Mouse (Mus musculus) thymus, adult 2 months (tissue): ENCODE measurements around the gene Gtf2h4. TPM values are rescaled to one million over a fixed set of nuclear protein-coding genes. Genes with fewer than 3 reads are reported as not detected.

Source experiments
- DNase-seq: peaks from one replicate; pipeline ENCODE4 v3.0.0; 2021
- H3K27ac ChIP-seq: fragments of 200-500 bp; 2 replicates; pipeline ENCODE4 v1.5.1; 2012; ENCODE audit warnings: low read length, control low read depth; ENCODE audit not compliant: control insufficient read depth, insufficient read depth
- H3K27me3 ChIP-seq: fragments of 200-500 bp; 2 replicates; pipeline ENCODE4 v1.6.1; 2012; ENCODE audit warnings: mild to moderate bottlenecking, low read length, moderate library complexity, mixed read lengths; ENCODE audit not compliant: control insufficient read depth, insufficient read depth
- H3K36me3 ChIP-seq: fragments of 200-500 bp; 2 replicates; pipeline ENCODE4 v1.6.1; 2012; ENCODE audit warnings: mild to moderate bottlenecking, low read length, moderate library complexity; ENCODE audit not compliant: control insufficient read depth, insufficient read depth
- H3K4me1 ChIP-seq: fragments of 200-500 bp; replicated peaks from 2 replicates; pipeline ENCODE4 v1.6.1; 2012; ENCODE audit warnings: low read length; ENCODE audit not compliant: control insufficient read depth, insufficient read depth
- H3K4me3 ChIP-seq: fragments of 200-500 bp; 2 replicates; pipeline ENCODE4 v1.5.1; 2012; ENCODE audit warnings: mild to moderate bottlenecking, low read length, control low read depth, moderate library complexity; ENCODE audit not compliant: control insufficient read depth, insufficient read depth
- CTCF ChIP-seq: fragments of 200-500 bp; IDR thresholded peaks from 2 replicates; pipeline ENCODE4 v1.5.1; 2012; ENCODE audit warnings: mild to moderate bottlenecking, control low read depth, low read length, moderate library complexity, borderline replicate concordance; ENCODE audit not compliant: control insufficient read depth, poor library complexity, insufficient read depth; ENCODE audit errors: extremely low read depth
- POLR2A ChIP-seq: fragments of 200-500 bp; IDR thresholded peaks from 2 replicates; pipeline ENCODE4 v1.6.1; 2012; ENCODE audit warnings: mild to moderate bottlenecking, low read length, control low read depth, moderate library complexity; ENCODE audit not compliant: control insufficient read depth, poor library complexity, insufficient read depth; ENCODE audit errors: extremely low read depth
- WGBS: fragments of 180-500 bp; shearing (Covaris S2); methylation state at CpG from one replicate; pipeline ENCODE4 v1.1.7; 2018; 5-methylcytosine and 5-hydroxymethylcytosine counted together
- polyA plus RNA-seq: library from polyadenylated mRNA; depleted of rRNA; stranded (reverse); fragments of >200 nt; gene quantifications from 2 replicates; pipeline ENCODE4 v1.2.3, GENCODE M21; 2012; rRNA removed

Gtf2h4 gene
- 317 and 352 TPM in 2 replicates for polyA plus RNA-seq

DNA sequence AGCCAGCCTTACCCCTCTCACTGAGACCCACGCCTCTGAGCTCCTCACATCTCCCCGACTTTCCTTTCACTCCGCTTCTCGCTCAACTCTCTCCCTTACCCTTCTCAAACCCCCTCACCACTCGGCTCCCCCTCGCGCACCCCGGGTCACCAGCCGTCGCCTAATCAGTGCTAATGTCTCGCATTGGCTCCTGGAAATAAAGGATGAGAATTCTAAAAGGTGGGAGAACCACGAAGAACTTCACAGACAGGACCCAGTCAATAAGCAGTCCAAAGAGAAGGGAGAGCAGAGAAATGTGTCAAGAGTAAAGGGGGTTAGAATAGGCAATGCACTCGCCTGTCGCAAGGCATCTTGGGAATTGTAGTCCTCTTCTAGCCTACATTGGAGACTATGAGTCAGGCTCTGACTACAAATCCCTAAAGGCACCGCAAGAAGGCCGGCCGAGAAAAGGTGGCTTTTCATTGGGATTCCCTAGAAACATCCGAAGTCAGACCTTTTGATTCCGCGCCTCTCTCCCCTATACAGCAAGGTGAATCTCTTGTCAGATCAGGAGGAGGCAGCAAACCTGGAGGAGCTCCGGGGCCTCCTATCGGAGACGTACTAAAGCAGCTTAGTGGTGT, at the start of gene Gtf2h4:
TSS of gene Gtf2h4 (minus strand) at position 324 of the 620 bp plus-strand sequence.
- TF ChIP-seq CTCF (no peak), POLR2A (0 out of 2 replicates have a peak, but pooled peaks have one; percentile 35)
- peak within 1 kb of the TSS; percentile 90 for H3K4me3 ChIP-seq
- H3K36me3 ChIP-seq = peaks cover 3% of the 10 kb centered on the region; the same call in 1 of the 2 replicates
- H3K27me3 ChIP-seq = no peaks in the 10 kb centered on the region
- peaks cover 33% of the 10 kb centered on the region for H3K4me1 ChIP-seq
- H3K27ac ChIP-seq = peak within 1 kb of the TSS; percentile 100
- WGBS = 2% methylated on average over 23 of the region's 23 CpGs
- DNase-seq = peak; percentile 91

DNA sequence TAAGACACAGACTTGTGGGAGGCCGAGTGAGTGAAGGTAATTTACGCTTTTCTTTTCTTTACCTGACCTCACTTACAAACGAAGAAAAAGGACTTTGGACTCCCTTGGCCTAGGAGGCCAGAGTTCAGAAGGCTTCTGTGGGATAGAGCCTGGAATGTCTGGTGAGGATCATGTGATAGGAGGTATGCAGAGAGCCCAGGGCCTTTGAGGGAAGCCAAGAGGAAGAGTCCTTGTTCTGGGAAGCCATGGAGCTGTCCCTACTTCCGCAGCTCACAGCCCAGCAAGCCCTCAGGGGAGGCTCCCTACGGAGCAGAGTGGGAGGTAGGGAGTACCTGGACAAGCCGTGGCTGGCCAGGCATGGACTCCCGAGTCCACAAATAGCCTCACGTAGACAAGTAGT, 48.1 kb upstream of the Gtf2h4 start:
- Histone ChIP-seq H3K27ac (no peak overlapping the region), H3K36me3 (no peaks in the 10 kb centered on the region), H3K27me3 (no peaks in the 10 kb centered on the region), H3K4me3 (no peak overlapping the region), H3K4me1 (no peaks in the 10 kb centered on the region)
- TF ChIP-seq CTCF = no peak
- no peak for TF ChIP-seq POLR2A
- 82% methylated on average over 8 of the region's 8 CpGs for WGBS
- DNase-seq = no peak

DNA sequence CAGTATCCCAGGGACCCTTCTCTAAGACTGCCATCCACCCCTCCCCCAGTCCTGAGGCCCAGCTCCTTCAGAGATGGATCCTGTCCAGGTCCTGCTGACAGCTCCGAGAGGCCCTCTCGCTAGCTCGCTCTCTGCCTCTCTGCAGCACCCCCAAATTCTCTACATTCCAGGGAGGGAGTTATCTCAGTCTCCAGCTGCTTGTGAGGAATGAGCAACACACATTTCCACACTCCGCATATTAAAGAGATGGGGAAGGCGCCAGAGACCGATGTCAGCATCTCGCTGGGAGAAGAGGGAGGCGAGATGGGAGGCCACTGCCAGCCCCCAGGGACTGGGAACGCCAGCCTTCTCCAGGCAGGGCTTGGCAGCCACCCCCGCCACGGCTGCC, 46.8 kb upstream of the Gtf2h4 start:
- no peak for TF ChIP-seq POLR2A
- TF ChIP-seq CTCF = no peak
- no peaks in the 10 kb centered on the region for H3K36me3 ChIP-seq
- no peaks in the 10 kb centered on the region for H3K4me1 ChIP-seq
- H3K4me3 ChIP-seq = no peak overlapping the region
- no peak for DNase-seq
- no peak overlapping the region for H3K27ac ChIP-seq
- no peaks in the 10 kb centered on the region for H3K27me3 ChIP-seq
- WGBS = 61% methylated on average over 11 of the region's 11 CpGs

DNA sequence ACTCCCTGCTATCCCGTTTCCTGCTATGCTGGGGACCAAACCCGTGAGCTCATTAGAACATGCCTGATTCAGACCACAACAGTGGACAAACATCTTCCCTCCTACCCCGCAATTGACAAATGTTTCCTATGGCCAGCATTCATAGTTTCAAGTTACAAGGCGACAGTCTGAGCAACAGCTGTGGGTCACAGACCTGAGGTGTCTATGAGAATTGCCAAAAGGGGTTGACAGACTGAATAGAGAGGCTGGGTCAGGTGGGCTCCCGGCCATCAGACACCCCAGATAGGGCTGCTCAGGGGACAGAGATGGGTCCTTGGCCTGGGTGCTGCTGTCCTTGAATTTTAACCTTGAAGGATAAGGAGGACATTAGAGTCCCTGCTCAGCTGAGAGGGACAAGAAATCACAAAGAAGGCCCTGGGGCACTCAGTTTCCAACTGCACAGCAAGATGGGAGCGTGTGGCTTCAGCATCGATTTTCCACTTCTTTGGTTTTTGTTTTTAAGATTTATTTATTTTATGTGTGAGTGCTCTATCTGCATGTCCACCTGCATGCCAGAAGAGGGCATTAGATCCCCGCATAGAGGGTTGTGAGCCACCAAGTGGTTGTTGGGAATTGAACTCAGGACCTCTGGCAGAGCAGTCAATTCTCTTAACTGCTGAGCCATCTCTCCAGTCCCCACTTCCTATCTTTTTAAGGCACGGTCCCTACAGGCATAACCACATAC, 46.2 kb upstream of the Gtf2h4 start:
- H3K4me3 ChIP-seq = no peak overlapping the region
- no peaks in the 10 kb centered on the region for H3K36me3 ChIP-seq
- 75% methylated on average over 9 of the region's 9 CpGs for WGBS
- no peaks in the 10 kb centered on the region for H3K4me1 ChIP-seq
- H3K27me3 ChIP-seq = no peaks in the 10 kb centered on the region
- DNase-seq = no peak
- no peak for TF ChIP-seq CTCF
- no peak for TF ChIP-seq POLR2A
- no peak overlapping the region for H3K27ac ChIP-seq

DNA sequence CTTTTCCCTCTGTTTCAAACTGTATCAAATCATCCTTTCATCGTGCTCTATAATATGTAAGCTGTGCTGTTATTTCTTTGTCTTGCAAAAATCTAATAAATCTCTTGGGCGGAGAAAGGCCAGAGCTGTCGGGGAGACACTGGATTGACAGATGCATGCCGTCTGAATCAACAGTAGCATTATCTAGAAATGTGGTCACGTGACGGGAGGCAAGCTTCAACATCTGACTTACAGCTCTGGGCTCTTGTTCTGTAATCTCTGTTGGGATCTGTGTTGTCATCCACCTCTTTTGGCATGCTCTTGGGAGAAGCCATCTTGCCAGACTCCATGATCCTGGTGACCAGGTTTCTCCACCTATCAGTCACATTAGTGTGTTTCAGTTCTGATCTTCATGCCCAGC, 43.5 kb upstream of the Gtf2h4 start:
- TF ChIP-seq POLR2A (no peak), CTCF (no peak)
- DNase-seq = no peak
- Histone ChIP-seq H3K27me3 (no peaks in the 10 kb centered on the region), H3K27ac (no peak overlapping the region), H3K36me3 (no peaks in the 10 kb centered on the region), H3K4me1 (no peaks in the 10 kb centered on the region), H3K4me3 (no peak overlapping the region)
- WGBS = 95% methylated on average over 6 of the region's 6 CpGs

- Histone ChIP-seq H3K27me3 (no peaks in the 10 kb centered on the region), H3K36me3 (no peaks in the 10 kb centered on the region), H3K4me1 (no peaks in the 10 kb centered on the region), H3K27ac (no peak overlapping the region), H3K4me3 (no peak overlapping the region)
- TF ChIP-seq POLR2A (no peak), CTCF (no peak)
- WGBS = 96% methylated on average over 3 of the region's 3 CpGs
- DNase-seq = no peak
Measured at GRCm38 (mm10) chr17:35716114-35716513, 42.6 kb upstream of the Gtf2h4 start.

DNA sequence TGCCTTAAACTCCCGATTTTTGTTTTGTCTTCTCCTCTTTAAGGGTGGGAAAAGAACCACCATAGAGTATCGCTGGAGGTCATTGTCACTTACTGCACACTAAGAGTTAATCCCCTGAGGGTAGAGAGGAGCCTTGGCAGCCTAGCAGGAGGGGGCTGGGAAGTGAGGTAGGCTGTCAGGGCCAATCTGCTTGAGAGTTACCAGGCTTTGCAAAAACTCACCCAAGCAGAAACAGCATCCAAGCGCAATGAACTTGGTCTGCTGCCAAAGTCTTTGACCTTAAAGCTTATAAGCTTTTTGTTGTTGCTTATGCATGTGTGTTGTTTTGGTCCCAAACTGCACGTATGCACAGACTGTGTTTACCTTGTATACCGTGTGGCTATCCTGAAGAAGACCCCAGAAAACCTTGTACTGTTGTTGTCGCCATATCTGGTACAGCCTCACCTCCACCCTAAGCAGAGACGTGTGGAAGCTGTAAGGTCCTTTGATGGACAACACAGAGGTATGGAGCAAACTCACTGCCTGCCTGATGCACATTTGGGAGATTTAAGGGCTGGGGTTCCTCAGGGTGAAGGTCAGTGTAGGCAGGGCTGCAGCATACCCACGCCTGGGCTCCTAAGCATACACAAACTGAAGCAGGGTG, 37.3 kb upstream of the Gtf2h4 start:
- Histone ChIP-seq H3K27ac (no peak overlapping the region), H3K4me1 (peaks cover 2% of the 10 kb centered on the region), H3K27me3 (no peaks in the 10 kb centered on the region), H3K4me3 (no peak overlapping the region), H3K36me3 (no peaks in the 10 kb centered on the region)
- DNase-seq = no peak
- no peak for TF ChIP-seq CTCF
- 78% methylated on average over 8 of the region's 8 CpGs for WGBS
